Mouse (Mus musculus) cerebellum, adult 11-12 months (tissue): ENCODE measurements around the gene S100pbp.

Source experiments
- DNase-seq: peaks from one replicate; pipeline ENCODE4 v3.0.0; 2022

S100pbp gene

GRCm38 (mm10) chr4:129125736-129126451 lies 63.6 kb downstream of the S100pbp start:
- no peak for DNase-seq

- no peak for DNase-seq
These were observed 64.8 kb downstream of the S100pbp start for GRCm38 (mm10) chr4:129124652-129125146.

GRCm38 (mm10) chr4:129122719-129123118 lies 66.8 kb downstream of the S100pbp start:
- DNase-seq, result no peak

GRCm38 (mm10) chr4:129122107-129122506 lies 67.4 kb downstream of the S100pbp start:
- DNase-seq, result no peak

GRCm38 (mm10) chr4:129121569-129122086 lies 67.9 kb downstream of the S100pbp start, which contains the start of gene Hpca:
Hpca (minus strand) TSS chr4:129122036.
- DNase-seq, result no peak

- DNase-seq, result no peak
These were observed 68.7 kb downstream of the S100pbp start for GRCm38 (mm10) chr4:129120520-129121445.

- no peak for DNase-seq
These were observed 69.8 kb downstream of the S100pbp start for GRCm38 (mm10) chr4:129119708-129120107.

- no peak for DNase-seq
These were observed 71.6 kb downstream of the S100pbp start for GRCm38 (mm10) chr4:129117720-129118510.

- DNase-seq, result no peak
These were observed 72.8 kb downstream of the S100pbp start for GRCm38 (mm10) chr4:129116703-129117102.

- peak; percentile 85 for DNase-seq
These were observed 76.2 kb downstream of the S100pbp start for GRCm38 (mm10) chr4:129113083-129113988.

GRCm38 (mm10) chr4:129112231-129112630 lies 77.3 kb downstream of the S100pbp start:
- DNase-seq, result no peak

- no peak for DNase-seq
These were observed 78.2 kb downstream of the S100pbp start for GRCm38 (mm10) chr4:129111350-129111749.

- no peak for DNase-seq
These were observed 78.7 kb downstream of the S100pbp start for GRCm38 (mm10) chr4:129110804-129111203.

GRCm38 (mm10) chr4:129108624-129109023 lies 80.9 kb downstream of the S100pbp start:
- no peak for DNase-seq

- DNase-seq, result no peak
These were observed 82.1 kb downstream of the S100pbp start for GRCm38 (mm10) chr4:129107348-129107899.

GRCm38 (mm10) chr4:129106073-129106472 lies 83.5 kb downstream of the S100pbp start:
- no peak for DNase-seq

- DNase-seq, result no peak
These were observed 84.2 kb downstream of the S100pbp start, which contains the start of gene Tmem54 for GRCm38 (mm10) chr4:129105356-129105755. Tmem54 (plus strand) TSS chr4:129105548.

- DNase-seq, result no peak
These were observed 87.2 kb downstream of the S100pbp start for GRCm38 (mm10) chr4:129102133-129102829.
